In the genomic region with DNA sequence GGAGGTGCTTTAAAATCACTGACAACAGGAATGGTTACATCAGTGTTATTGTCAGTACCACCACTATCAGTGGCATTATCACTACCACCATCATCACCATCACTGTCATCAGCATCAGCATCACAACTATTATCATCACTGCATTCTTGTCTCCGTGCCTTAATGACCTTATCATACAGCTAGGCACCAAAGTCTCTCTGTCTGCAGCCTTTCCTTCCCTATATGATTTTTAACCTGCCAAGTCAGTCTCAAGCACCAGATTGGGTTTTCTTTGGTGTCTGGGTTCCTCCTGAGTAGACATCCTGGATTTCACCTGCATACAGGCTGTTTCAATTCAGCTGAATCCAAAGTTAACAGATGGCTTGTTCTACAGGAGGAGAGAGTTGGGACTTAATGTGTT, we compare ENCODE assay signal across 22 mouse cellular contexts.
A peak's percentile ranks its signal among the peaks of the same experiment; 100 is the strongest.
DNase-seq lines count a peak whose midpoint lies in the region; ATAC-seq and TF ChIP-seq lines count a peak whose summit lies in the region.
"Had no signal": no experiment of that assay in that cellular context is flagged by ENCODE, and none has a peak within 500 bp of the region (broad histone marks: within the 10 kb centered on the region; RNA-seq: fewer than 3 reads in every experiment).

No protein-coding gene starts in this region.

- DNase-seq in cerebellum, postnatal 4 days (ENCODE audit: low spot score in 2 of 2), result no peak
- peak; percentile 95 for DNase-seq in brain, adult 2 months (ENCODE audit: low read depth, low spot score)
- peak; percentile 58 to 88 for DNase-seq in cerebellum, adult 2 months
- peak; percentile 51 to 60 for DNase-seq in cerebellum, postnatal 10 days
- no peak for DNase-seq in gastrocnemius, postnatal 14 days
- DNase-seq in gastrocnemius, postnatal 25 days, result no peak
- DNase-seq: adrenal gland, postnatal 10 days; B cell, adult 2 months; gastrocnemius, postnatal 10 days; heart, adult 11 months; heart, postnatal 36 days; kidney, adult 8-10 months had no signal

- H3K27ac ChIP-seq in cerebellum, adult 2 months (ENCODE audit: insufficient read depth, low read length), result no peak overlapping the region
- no peak overlapping the region for H3K27ac ChIP-seq in intestine, postnatal 0 days (ENCODE audit: low read depth, low read length)
- H3K27ac ChIP-seq: embryonic facial prominence, embryonic 13.5 days; forebrain, embryonic 12.5 days; heart, embryonic 13.5 days; hindbrain, embryonic 15.5 days had no signal

- TF ChIP-seq CTCF in cerebellum, adult 2 months (IDR thresholded peaks at IDR 0.05; ENCODE audit: borderline replicate concordance, insufficient read depth, low read depth, low read length), result no peak
- no peak for TF ChIP-seq CTCF in intestine, postnatal 0 days (IDR thresholded peaks at IDR 0.05; ENCODE audit: low read depth)

- no peaks in the 10 kb centered on the region for H3K36me3 ChIP-seq in intestine, postnatal 0 days (ENCODE audit: control insufficient read depth, insufficient read depth)
- H3K36me3 ChIP-seq: embryonic facial prominence, embryonic 13.5 days; forebrain, embryonic 12.5 days; G1E; heart, embryonic 13.5 days; hindbrain, embryonic 15.5 days had no signal

- no peak for TF ChIP-seq POLR2A in cerebellum, adult 2 months (IDR thresholded peaks at IDR 0.05; ENCODE audit: borderline replicate concordance, insufficient read depth, low read length)

- WGBS in cerebellum, adult 2 months, result 6% methylated on average over 1 of the region's 1 CpGs
- WGBS in intestine, postnatal 0 days, result 68% methylated on average over 1 of the region's 1 CpGs

- H3K9ac ChIP-seq in intestine, postnatal 0 days (ENCODE audit: low read depth, low read length), result no peak overlapping the region
- H3K9ac ChIP-seq: embryonic facial prominence, embryonic 13.5 days; forebrain, embryonic 12.5 days; heart, embryonic 13.5 days; hindbrain, embryonic 15.5 days had no signal

- no peak overlapping the region for H3K4me2 ChIP-seq in intestine, postnatal 0 days (replicated peaks; ENCODE audit: low read depth)
- H3K4me2 ChIP-seq: embryonic facial prominence, embryonic 13.5 days; forebrain, embryonic 12.5 days; heart, embryonic 13.5 days; hindbrain, embryonic 15.5 days had no signal

- peaks cover 20% of the 10 kb centered on the region; the same call in 1 of the 2 replicates for H3K4me1 ChIP-seq in cerebellum, adult 2 months (ENCODE audit: control insufficient read depth, insufficient read depth, low read length)
- no peaks in the 10 kb centered on the region for H3K4me1 ChIP-seq in intestine, postnatal 0 days (replicated peaks; ENCODE audit: control insufficient read depth, insufficient read depth, low read length)
- H3K4me1 ChIP-seq: embryonic facial prominence, embryonic 13.5 days; forebrain, embryonic 12.5 days; heart, embryonic 13.5 days; hindbrain, embryonic 15.5 days had no signal

- no peaks in the 10 kb centered on the region for H3K9me3 ChIP-seq in intestine, postnatal 0 days (ENCODE audit: control insufficient read depth)
- H3K9me3 ChIP-seq: embryonic facial prominence, embryonic 13.5 days; forebrain, embryonic 12.5 days; heart, embryonic 13.5 days; hindbrain, embryonic 15.5 days had no signal

- H3K27me3 ChIP-seq in cerebellum, adult 2 months (ENCODE audit: control insufficient read depth, insufficient read depth, low read length), result no peaks in the 10 kb centered on the region
- H3K27me3 ChIP-seq in intestine, postnatal 0 days (replicated peaks; ENCODE audit: control insufficient read depth, insufficient read depth, low read length), result no peaks in the 10 kb centered on the region
- H3K27me3 ChIP-seq: embryonic facial prominence, embryonic 13.5 days; forebrain, embryonic 12.5 days; heart, embryonic 13.5 days; hindbrain, embryonic 15.5 days had no signal

- peak; percentile 96 for ATAC-seq in cerebellum, adult (ENCODE audit: insufficient number of reproducible peaks, low FRiP score, low TSS enrichment)
- ATAC-seq in intestine, postnatal 0 days, result no peak
- ATAC-seq: CD4-positive, CD25-positive, alpha-beta regulatory T cell, adult 4 months; forebrain, embryonic 16.5 days; intestine, embryonic 16.5 days had no signal

- intact Hi-C loops in gastrocnemius, postnatal 14 days (cut with DNase I; ENCODE audit: low total_unique reads), result no loop called here

- H3K4me3 ChIP-seq in cerebellum, adult 2 months (replicated peaks; ENCODE audit: insufficient read depth, low read depth, low read length), result no peak overlapping the region
- H3K4me3 ChIP-seq in intestine, postnatal 0 days (ENCODE audit: low read depth, low read length), result no peak overlapping the region
- H3K4me3 ChIP-seq: embryonic facial prominence, embryonic 13.5 days; forebrain, embryonic 12.5 days; heart, embryonic 13.5 days; hindbrain, embryonic 15.5 days had no signal

Comparison
In these comparisons a context has a peak if more than half of its experiments do, and no peak if none do; other contexts are left out.
1. DNase-seq: peak in brain, adult 2 months (single experiment), cerebellum, adult 2 months (2 of 2) and cerebellum, postnatal 10 days (2 of 2); none in cerebellum, postnatal 4 days (0 of 2), gastrocnemius, postnatal 14 days (single experiment) and gastrocnemius, postnatal 25 days (single experiment).